Mouse (Mus musculus) CH12.LX (cell line): ENCODE measurements around the gene Arhgef11. TPM values are rescaled to one million over a fixed set of nuclear protein-coding genes. Genes with fewer than 3 reads are reported as not detected.

Experiments used
- DNase-seq: peaks from one replicate; pipeline ENCODE4 v3.0.0-alpha.2; 2013; ENCODE audit errors: extremely low read depth
- H3K27ac ChIP-seq: 2 replicates; pipeline ENCODE4 v1.5.1; 2012; ENCODE audit warnings: low read depth, mild to moderate bottlenecking, control low read depth, moderate library complexity; ENCODE audit not compliant: insufficient read depth
- H3K27me3 ChIP-seq: replicated peaks from 2 replicates; pipeline ENCODE3; 2012; ENCODE audit warnings: inconsistent platforms
- H3K36me3 ChIP-seq, 2 experiments: replicated peaks in 1 of 2; 2 replicates each; pipeline versions ENCODE3 to v1.6.1; 2012; ENCODE audit warnings: inconsistent platforms in 1 of 2, low read length in 1 of 2, mild to moderate bottlenecking in 1 of 2, mixed read lengths in 1 of 2, moderate library complexity in 1 of 2; ENCODE audit not compliant: control insufficient read depth in 1 of 2, insufficient read depth in 1 of 2
- H3K4me1 ChIP-seq, 2 experiments: 2 replicates each; pipeline ENCODE4 v1.6.1; 2012; ENCODE audit warnings: inconsistent platforms in 1 of 2, moderate library complexity in 1 of 2; ENCODE audit not compliant: insufficient read depth in 2 of 2, control insufficient read depth in 1 of 2
- H3K4me2 ChIP-seq: 2 replicates; pipeline ENCODE4 v1.6.1; 2012; ENCODE audit warnings: low read depth, mild to moderate bottlenecking, control low read depth; ENCODE audit not compliant: poor library complexity, insufficient read depth, severe bottlenecking
- H3K4me3 ChIP-seq, 3 experiments: fragments of 150-350 bp in 1 of 3; sonication (generic) in 1 of 3; replicated peaks in 1 of 3; 2 replicates each; pipeline versions ENCODE3 to v1.5.1; 2011 to 2012; ENCODE audit warnings: low read depth in 2 of 3, low read length in 2 of 3, mild to moderate bottlenecking in 2 of 3, moderate library complexity in 2 of 3, control low read depth in 1 of 3, improper control_type of control experiment in 1 of 3, inconsistent platforms in 1 of 3, mixed read lengths in 1 of 3; ENCODE audit not compliant: poor library complexity in 1 of 3
- H3K79me2 ChIP-seq: replicated peaks from 2 replicates; pipeline ENCODE4 v1.6.1; 2012; ENCODE audit warnings: mild to moderate bottlenecking, moderate library complexity; ENCODE audit not compliant: control insufficient read depth, poor library complexity, insufficient read depth, severe bottlenecking; ENCODE audit errors: extremely low read depth
- H3K9ac ChIP-seq: 2 replicates; pipeline ENCODE4 v1.6.1; 2012; ENCODE audit warnings: low read depth, mild to moderate bottlenecking, control low read depth, moderate library complexity; ENCODE audit not compliant: insufficient read depth
- H3K9me3 ChIP-seq: replicated peaks from 2 replicates; pipeline ENCODE3; 2012; ENCODE audit warnings: low read length, inconsistent platforms, mixed read lengths
- BHLHE40 ChIP-seq: IDR thresholded peaks from 2 replicates; pipeline ENCODE4 v1.6.1; 2011; ENCODE audit warnings: mild to moderate bottlenecking, low read depth, low read length, improper control_type of control experiment
- CHD1 ChIP-seq: IDR thresholded peaks from 2 replicates; pipeline ENCODE4 v1.6.1; 2012; ENCODE audit warnings: low read depth, low read length, improper control_type of control experiment, inconsistent platforms
- CHD2 ChIP-seq: IDR thresholded peaks from 2 replicates; pipeline ENCODE4 v1.6.1; 2011; ENCODE audit warnings: low read length, improper control_type of control experiment
- CTCF ChIP-seq, 2 experiments: IDR thresholded peaks in 1 of 2; conservative IDR thresholded peaks in 1 of 2; 2 replicates each; pipeline ENCODE4 v1.5.1; 2011 to 2012; ENCODE audit warnings: low read depth in 2 of 2, low read length in 2 of 2, improper control_type of control experiment in 1 of 2, inconsistent platforms in 1 of 2, mild to moderate bottlenecking in 1 of 2, moderate library complexity in 1 of 2
- E2F4 ChIP-seq: IDR thresholded peaks from 2 replicates; pipeline ENCODE4 v1.6.1; 2011; ENCODE audit warnings: low read depth, low read length, improper control_type of control experiment; ENCODE audit not compliant: insufficient replicate concordance
- ELF1 ChIP-seq: IDR thresholded peaks from 2 replicates; pipeline ENCODE4 v1.6.1; 2014; ENCODE audit warnings: low read depth, mild to moderate bottlenecking, inconsistent platforms, low read length, improper control_type of control experiment
- EP300 ChIP-seq: IDR thresholded peaks from 2 replicates; pipeline ENCODE4 v1.6.1; 2011; ENCODE audit warnings: low read length, improper control_type of control experiment
- ETS1 ChIP-seq: conservative IDR thresholded peaks from 2 replicates; pipeline ENCODE4 v1.6.1; 2012; ENCODE audit warnings: low read depth, mild to moderate bottlenecking, inconsistent platforms, low read length, improper control_type of control experiment, moderate library complexity
- GABPA ChIP-seq: IDR thresholded peaks from 2 replicates; pipeline ENCODE4 v1.6.1; 2012; ENCODE audit warnings: low read depth, low read length, improper control_type of control experiment, inconsistent platforms; ENCODE audit not compliant: insufficient replicate concordance
- HCFC1 ChIP-seq: IDR thresholded peaks from 2 replicates; pipeline ENCODE4 v1.6.1; 2012; ENCODE audit warnings: low read depth, mild to moderate bottlenecking, inconsistent platforms, low read length, improper control_type of control experiment
- IRF4 ChIP-seq: IDR thresholded peaks from 2 replicates; pipeline ENCODE4 v1.6.1; 2014; ENCODE audit warnings: low read depth, mild to moderate bottlenecking, inconsistent platforms, low read length, improper control_type of control experiment
- JUND ChIP-seq: conservative IDR thresholded peaks from 2 replicates; pipeline ENCODE4 v1.6.1; 2011; ENCODE audit warnings: low read depth, low read length, improper control_type of control experiment
- KAT2A ChIP-seq: IDR thresholded peaks from 2 replicates; pipeline ENCODE4 v1.6.1; 2012; ENCODE audit warnings: low read length, improper control_type of control experiment, inconsistent platforms; ENCODE audit not compliant: insufficient replicate concordance
- MAFK ChIP-seq: IDR thresholded peaks from 2 replicates; pipeline ENCODE4 v1.6.1; 2011; ENCODE audit warnings: low read length, improper control_type of control experiment; ENCODE audit not compliant: insufficient replicate concordance
- MAZ ChIP-seq: IDR thresholded peaks from 2 replicates; pipeline ENCODE4 v1.6.1; 2012; ENCODE audit warnings: low read depth, mild to moderate bottlenecking, inconsistent platforms, low read length, improper control_type of control experiment, moderate library complexity
- MYC ChIP-seq: IDR thresholded peaks from 2 replicates; pipeline ENCODE4 v1.6.1; 2011; ENCODE audit warnings: low read depth, mild to moderate bottlenecking, improper control_type of control experiment, low read length
- POLR2A ChIP-seq: IDR thresholded peaks from 2 replicates; pipeline ENCODE4 v1.6.1; 2011; ENCODE audit warnings: low read depth, mild to moderate bottlenecking, improper control_type of control experiment, low read length
- POLR2AphosphoS2 ChIP-seq: IDR thresholded peaks from 2 replicates; pipeline ENCODE4 v1.6.1; 2011; ENCODE audit warnings: low read depth, low read length, improper control_type of control experiment
- RAD21 ChIP-seq: IDR thresholded peaks from 2 replicates; pipeline ENCODE4 v1.6.1; 2011; ENCODE audit warnings: low read depth, mild to moderate bottlenecking, low read length, improper control_type of control experiment, moderate library complexity
- SIN3A ChIP-seq: IDR thresholded peaks from 2 replicates; pipeline ENCODE4 v1.6.1; 2012; ENCODE audit warnings: low read length, improper control_type of control experiment, inconsistent platforms
- SMC3 ChIP-seq: IDR thresholded peaks from 2 replicates; pipeline ENCODE4 v1.6.1; 2011; ENCODE audit warnings: low read depth, low read length, improper control_type of control experiment
- TBP ChIP-seq: conservative IDR thresholded peaks from 2 replicates; pipeline ENCODE4 v1.6.1; 2011; ENCODE audit warnings: low read depth, low read length, improper control_type of control experiment
- UBTF ChIP-seq: IDR thresholded peaks from 2 replicates; pipeline ENCODE4 v1.6.1; 2012; ENCODE audit warnings: low read depth, mild to moderate bottlenecking, inconsistent platforms, low read length, improper control_type of control experiment, moderate library complexity
- USF1 ChIP-seq: IDR thresholded peaks from 2 replicates; pipeline ENCODE4 v1.6.1; 2014; ENCODE audit warnings: low read depth, mild to moderate bottlenecking, inconsistent platforms, low read length, improper control_type of control experiment
- USF2 ChIP-seq: conservative IDR thresholded peaks from 2 replicates; pipeline ENCODE4 v1.6.1; 2011; ENCODE audit warnings: low read depth, low read length, improper control_type of control experiment
- ZC3H11A ChIP-seq: IDR thresholded peaks from 2 replicates; pipeline ENCODE4 v1.6.1; 2012; ENCODE audit warnings: low read depth, mild to moderate bottlenecking, inconsistent platforms, low read length, improper control_type of control experiment
- ZMIZ1 ChIP-seq: IDR thresholded peaks from 2 replicates; pipeline ENCODE4 v1.6.1; 2012; ENCODE audit warnings: low read depth, mild to moderate bottlenecking, inconsistent platforms, low read length, improper control_type of control experiment
- ZNF384 ChIP-seq: IDR thresholded peaks from 2 replicates; pipeline ENCODE4 v1.6.1; 2012; ENCODE audit warnings: low read depth, low read length, improper control_type of control experiment, inconsistent platforms
- dilution Hi-C: fragments of 300-500 bp; cut with MboI; formaldehyde crosslinking; loops from 2 replicates; pipeline ENCODE4 v1.14.3; 2020; ENCODE audit warnings: low sequenced_read_pairs; ENCODE audit not compliant: extremely low pct_unique_long_range_greater_than_20kb, extremely low pct_ligation_motif_present
- in situ Hi-C: fragments of 300-500 bp; cut with MboI; formaldehyde crosslinking; loops from 3 replicates; pipeline ENCODE4 v1.14.3; 2019; ENCODE audit warnings: low sequenced_read_pairs, low pct_ligation_motif_present, low pct_unique_long_range_greater_than_20kb, mixed read lengths
- polyA plus RNA-seq: library from polyadenylated mRNA; unstranded; fragments of >175 nt; gene quantifications from 2 replicates; pipeline ENCODE4 v1.2.1, GENCODE M21; 2012; ENCODE audit warnings: low read depth; ENCODE audit not compliant: insufficient read length
- total RNA-seq, 2 experiments: library from RNA; depleted of rRNA; stranded (reverse); fragments of 300-350 nt in 1 of 2; fragments of >200 nt in 1 of 2; gene quantifications; 2 replicates each; pipeline ENCODE4 v1.2.3; 2012 to 2014

Gene Arhgef11
- total and polyA plus RNA-seq, 3 experiments: 5.6 to 11.7 (median 8.7) TPM

DNA sequence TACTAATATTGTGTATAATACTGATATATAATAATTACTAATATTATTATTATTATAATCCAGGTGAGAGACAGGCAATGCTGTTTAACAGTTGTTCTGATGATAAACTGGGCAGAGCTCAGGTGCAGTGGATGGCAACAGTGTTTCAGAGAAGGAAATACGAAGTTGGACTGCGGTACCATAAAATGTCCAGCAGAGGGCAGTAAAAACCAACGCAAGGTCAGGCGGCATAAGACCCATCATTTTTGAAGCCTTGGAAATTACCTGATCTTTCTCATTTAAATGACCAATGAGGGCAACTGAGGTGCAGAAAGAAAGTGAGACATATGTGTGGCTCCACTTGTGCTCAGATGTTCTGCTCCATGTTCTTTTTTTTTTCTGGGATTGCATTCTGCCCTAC is 152.9 kb downstream of the Arhgef11 start:
- H3K4me1 ChIP-seq: peaks cover 2 to 18% of the 10 kb centered on the region in 2 experiments
- DNase-seq: peak; percentile 76
- TF ChIP-seq UBTF: no peak
- TF ChIP-seq E2F4: no peak
- TF ChIP-seq BHLHE40: 0 out of 2 replicates have a peak, but pooled peaks have one; percentile 29
- TF ChIP-seq ZC3H11A: peak; percentile 34
- no peak for TF ChIP-seq KAT2A
- peak; percentile 89 for TF ChIP-seq SMC3
- no peak for TF ChIP-seq TBP
- TF ChIP-seq ELF1: peak; percentile 19; the same call in 1 of the 2 replicates
- TF ChIP-seq POLR2AphosphoS2: no peak
- TF ChIP-seq CTCF (conservative IDR thresholded peaks at IDR 0.05 in 1 of 2, IDR thresholded peaks at IDR 0.05 in 1 of 2; ENCODE audit: low read depth in 2 of 2, low read length in 2 of 2): peak; percentile 91 to 96
- no peak for TF ChIP-seq EP300
- no peak for TF ChIP-seq MAFK
- no peak for TF ChIP-seq GABPA
- no peak for TF ChIP-seq ETS1
- TF ChIP-seq RAD21: peak; percentile 96
- TF ChIP-seq SIN3A: 0 out of 2 replicates have a peak, but pooled peaks have one; percentile 48
- H3K4me3 ChIP-seq: no peak overlapping the region
- no peaks in the 10 kb centered on the region for H3K79me2 ChIP-seq
- no peak overlapping the region for H3K9ac ChIP-seq
- in situ Hi-C loops: no loop called here
- H3K27me3 ChIP-seq: peaks cover 65% of the 10 kb centered on the region
- no peaks in the 10 kb centered on the region for H3K36me3 ChIP-seq
- H3K27ac ChIP-seq: no peak overlapping the region
- dilution Hi-C loops: no loop called here
- H3K4me2 ChIP-seq: no peak overlapping the region
- H3K9me3 ChIP-seq: no peaks in the 10 kb centered on the region

GRCm38 (mm10) chr3:87771088-87771487 is 153.7 kb downstream of the Arhgef11 start:
- Histone ChIP-seq H3K4me3 (no peak overlapping the region), H3K79me2 (no peaks in the 10 kb centered on the region), H3K36me3 (no peaks in the 10 kb centered on the region), H3K4me1 (peaks cover 0 to 9% of the 10 kb centered on the region in 2 experiments; a peak in 2 of 4 replicates), H3K4me2 (no peak overlapping the region), H3K9me3 (no peaks in the 10 kb centered on the region), H3K27ac (no peak overlapping the region), H3K9ac (no peak overlapping the region), H3K27me3 (peaks cover 73% of the 10 kb centered on the region)
- DNase-seq: no peak
- dilution Hi-C loops: no loop called here
- in situ Hi-C loops: no loop called here
- TF ChIP-seq SIN3A (no peak), EP300 (no peak), USF2 (no peak), USF1 (no peak), MYC (no peak), ZMIZ1 (no peak), ZNF384 (no peak), MAZ (no peak), CHD1 (no peak), ETS1 (no peak), CTCF (conservative IDR thresholded peaks at IDR 0.05 in 1 of 2, IDR thresholded peaks at IDR 0.05 in 1 of 2; ENCODE audit: low read depth in 2 of 2, low read length in 2 of 2) (no peak), E2F4 (no peak), HCFC1 (no peak), JUND (no peak), POLR2AphosphoS2 (no peak), POLR2A (no peak), CHD2 (no peak), TBP (no peak), IRF4 (no peak), UBTF (no peak)
